Mouse (Mus musculus): ENCODE results near the gene Abcf3.

The Abcf3 gene

GRCm38 (mm10) chr16:20548096-20548948 lies at the start of gene Abcf3:
Gene Abcf3 (plus strand): TSS chr16:20548577.
- DNase-seq (ENCODE audit: low read depth, low spot score) = peak; percentile 100

GRCm38 (mm10) chr16:20498677-20499475 lies 49.5 kb upstream of the Abcf3 start, which contains the start of gene Eif2b5:
Gene Eif2b5 (plus strand): TSS chr16:20498817.
- DNase-seq (ENCODE audit: low read depth, low spot score) = peak; percentile 87

DNA sequence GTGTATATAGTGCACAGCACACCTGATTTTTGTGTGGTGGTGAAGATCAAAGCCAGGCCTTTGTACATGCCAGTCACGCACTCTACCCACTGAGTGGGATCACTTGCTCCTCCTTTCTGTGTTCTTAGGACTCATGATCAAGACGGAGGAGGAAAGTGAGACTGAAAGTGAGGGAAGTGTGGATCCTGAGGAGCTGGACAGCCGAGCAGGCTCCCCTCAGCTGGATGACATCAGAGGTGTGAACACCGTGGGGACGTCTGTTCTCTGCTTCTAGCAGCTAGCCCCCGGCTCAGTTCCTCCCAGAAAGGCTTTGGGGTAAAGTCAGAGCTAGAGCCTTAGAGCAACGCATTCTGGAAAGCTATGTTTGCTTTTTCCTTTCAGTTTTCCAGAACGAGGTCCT lies 42.4 kb upstream of the Abcf3 start:
- no peak for DNase-seq (ENCODE audit: low read depth, low spot score)

GRCm38 (mm10) chr16:20509349-20509748 lies 39.0 kb upstream of the Abcf3 start:
- no peak for DNase-seq (ENCODE audit: low read depth, low spot score)

- DNase-seq (ENCODE audit: low read depth, low spot score) = no peak
Observed at GRCm38 (mm10) chr16:20511277-20511847, 37.0 kb upstream of the Abcf3 start.

- no peak for DNase-seq (ENCODE audit: low read depth, low spot score)
Observed at GRCm38 (mm10) chr16:20516032-20516431, 32.3 kb upstream of the Abcf3 start.

DNA sequence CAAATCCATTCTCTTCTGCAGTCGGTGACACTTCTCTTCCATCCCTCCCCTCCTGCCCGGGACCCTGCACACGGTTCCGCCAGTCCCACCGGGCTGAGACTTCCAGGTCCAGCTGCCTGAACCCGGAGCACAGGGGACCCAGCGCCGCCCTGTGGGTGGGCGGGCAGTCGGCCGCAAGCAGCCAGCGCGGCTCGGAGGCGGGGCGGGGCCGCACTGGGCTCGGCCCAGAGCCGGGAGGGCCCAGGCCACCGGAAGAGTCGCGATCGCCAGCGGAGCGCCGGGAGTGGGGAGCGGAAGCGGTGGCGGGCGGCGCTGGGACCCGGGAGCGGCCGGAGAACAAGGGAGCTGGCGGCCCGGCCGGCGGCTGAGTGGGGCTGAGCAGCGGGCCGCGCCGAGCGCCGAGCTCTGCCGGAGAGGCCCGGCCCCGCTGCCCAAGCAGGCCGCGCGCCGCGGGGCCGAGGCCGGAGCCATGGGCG lies 31.6 kb upstream of the Abcf3 start, which contains the start of gene Dvl3:
TSS of gene Dvl3 (plus strand) at position 257 of the 476 bp plus-strand sequence.
- peak; percentile 88 for DNase-seq (ENCODE audit: low read depth, low spot score)

DNA sequence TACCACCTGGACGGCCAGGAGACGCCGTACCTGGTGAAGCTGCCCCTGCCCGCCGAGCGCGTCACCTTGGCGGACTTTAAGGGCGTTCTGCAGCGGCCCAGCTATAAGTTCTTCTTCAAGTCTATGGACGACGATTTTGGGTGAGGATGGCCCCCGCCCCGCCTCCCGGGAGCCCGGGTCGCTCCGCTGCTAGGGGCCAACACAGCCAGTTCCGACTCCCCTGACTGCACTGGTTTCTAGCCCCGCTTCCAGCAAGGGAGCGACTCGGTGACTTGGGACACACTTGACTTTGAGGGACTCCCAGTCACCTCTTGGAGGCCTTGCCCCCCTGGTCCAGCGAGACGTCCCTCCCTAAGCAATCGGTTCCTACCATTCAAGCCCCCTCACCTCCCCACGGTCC lies 31.2 kb upstream of the Abcf3 start:
- DNase-seq (ENCODE audit: low read depth, low spot score) = no peak

DNA sequence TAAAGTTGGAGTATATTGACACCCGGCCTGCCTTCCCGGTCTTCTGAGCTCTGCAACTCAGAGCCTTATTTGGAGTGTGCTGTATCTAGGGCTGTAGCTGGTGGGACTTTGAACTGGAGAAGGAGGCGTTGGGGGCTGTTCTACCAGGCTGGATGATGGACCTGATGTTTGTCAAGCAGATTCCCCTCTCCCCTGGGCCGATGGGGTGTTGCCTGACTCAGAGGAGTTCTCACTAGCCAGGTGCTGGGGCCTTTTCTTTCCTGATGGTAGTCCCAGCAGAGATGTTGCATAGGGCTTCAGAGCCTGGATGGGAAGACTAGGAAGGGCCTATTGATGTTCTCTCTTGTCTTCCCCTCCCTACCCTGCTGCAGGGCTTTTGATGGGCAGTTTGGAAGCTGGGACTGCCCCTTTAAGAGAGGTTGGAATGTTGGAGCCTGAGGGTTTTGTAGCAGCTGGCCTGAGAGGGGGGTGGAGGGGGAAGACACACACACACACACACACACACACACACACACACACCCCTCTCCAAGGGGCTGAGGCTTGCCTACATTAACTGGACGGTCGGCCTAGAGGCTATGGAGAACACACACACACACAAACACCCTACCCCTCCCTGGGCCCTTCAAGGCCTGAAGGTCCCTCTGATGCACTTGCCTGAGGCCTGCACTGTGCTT lies 30.5 kb upstream of the Abcf3 start:
- DNase-seq (ENCODE audit: low read depth, low spot score) = no peak

- no peak for DNase-seq (ENCODE audit: low read depth, low spot score)
Observed at GRCm38 (mm10) chr16:20523886-20524285, 24.5 kb upstream of the Abcf3 start.

DNA sequence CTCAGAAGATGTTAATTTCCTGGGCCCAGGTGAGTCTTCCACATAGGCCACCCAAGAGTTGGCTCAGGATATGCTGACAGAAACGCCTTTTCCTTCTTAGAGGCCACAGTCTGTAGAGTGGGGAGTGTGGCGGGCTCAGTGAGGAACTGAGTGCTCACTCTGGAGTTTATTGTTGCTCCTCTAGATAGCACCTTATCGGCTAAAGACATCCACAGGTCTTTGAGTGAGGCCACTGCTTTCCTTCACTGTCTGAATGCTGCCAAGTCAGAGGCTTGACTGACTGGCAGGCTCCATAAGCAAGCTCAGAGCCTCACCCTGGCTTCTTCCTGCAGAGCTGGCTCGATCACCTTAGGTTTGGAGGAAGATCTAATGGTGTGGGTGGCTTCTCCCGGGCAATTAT lies 19.6 kb upstream of the Abcf3 start:
- no peak for DNase-seq (ENCODE audit: low read depth, low spot score)

DNA sequence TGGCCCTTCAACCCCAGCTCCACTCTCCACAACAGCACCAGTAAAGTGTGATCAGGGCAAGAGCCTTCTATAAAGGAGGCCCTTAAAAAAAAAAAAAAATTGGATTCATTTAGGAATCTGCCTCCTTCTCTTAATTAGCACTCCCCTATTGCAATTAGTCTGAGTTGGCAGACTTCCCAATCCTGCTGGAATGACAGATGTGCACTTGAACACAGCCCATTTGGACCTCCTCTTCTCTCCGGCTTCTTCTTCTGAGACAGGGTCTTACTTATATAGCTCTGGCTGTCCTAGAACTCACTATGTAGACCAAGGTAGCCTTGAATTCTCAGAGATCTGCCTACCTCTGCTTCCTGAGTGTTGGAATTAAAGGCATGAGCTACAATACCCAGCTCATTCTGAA lies 19.0 kb upstream of the Abcf3 start:
- no peak for DNase-seq (ENCODE audit: low read depth, low spot score)

GRCm38 (mm10) chr16:20530941-20531340 lies 17.4 kb upstream of the Abcf3 start:
- DNase-seq (ENCODE audit: low read depth, low spot score) = no peak

- no peak for DNase-seq (ENCODE audit: low read depth, low spot score)
Observed at GRCm38 (mm10) chr16:20534617-20535295, 13.6 kb upstream of the Abcf3 start.

- DNase-seq (ENCODE audit: low read depth, low spot score) = peak; percentile 96
Observed at GRCm38 (mm10) chr16:20535296-20536080, 12.9 kb upstream of the Abcf3 start, which contains the start of gene Ap2m1. Gene Ap2m1 (plus strand): TSS chr16:20535478.

- DNase-seq (ENCODE audit: low read depth, low spot score) = no peak
Observed at GRCm38 (mm10) chr16:20536081-20536665, 12.2 kb upstream of the Abcf3 start.

- DNase-seq (ENCODE audit: low read depth, low spot score) = no peak
Observed at GRCm38 (mm10) chr16:20537071-20537471, 11.3 kb upstream of the Abcf3 start.

DNA sequence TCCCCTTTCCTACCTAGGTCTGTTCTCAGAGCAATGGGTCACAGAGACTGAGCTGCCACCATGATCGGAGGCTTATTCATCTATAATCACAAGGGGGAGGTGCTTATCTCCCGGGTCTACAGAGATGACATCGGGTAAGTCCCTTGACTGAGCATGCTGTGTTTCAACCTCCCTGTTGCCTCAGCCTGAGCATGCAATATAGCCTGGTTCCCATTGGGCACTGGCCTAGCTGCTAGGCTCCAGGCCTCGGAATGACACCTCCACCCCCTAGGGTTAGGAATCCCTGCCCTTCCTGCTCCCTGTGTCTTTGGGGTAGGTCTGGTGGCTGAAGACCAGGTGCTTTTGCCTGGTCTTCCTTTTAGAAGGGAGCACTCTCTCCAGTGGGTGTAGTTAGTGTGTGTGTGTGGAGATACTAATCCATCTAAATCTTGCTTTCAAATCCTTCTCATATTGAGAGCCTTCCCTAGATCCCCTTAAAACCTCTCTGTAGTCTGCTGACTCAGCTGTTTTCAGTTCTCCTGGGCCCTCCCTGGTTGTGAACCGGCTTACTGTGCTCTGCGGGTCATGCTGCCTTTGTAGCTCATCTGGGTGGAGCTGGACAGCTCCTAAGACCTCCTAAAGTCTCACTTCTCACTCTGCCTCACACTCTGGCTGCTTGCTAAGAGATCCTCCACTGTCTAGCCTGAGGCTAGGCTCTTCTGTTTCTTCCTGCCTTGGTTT lies 10.6 kb upstream of the Abcf3 start:
- DNase-seq (ENCODE audit: low read depth, low spot score) = peak; percentile 67

DNA sequence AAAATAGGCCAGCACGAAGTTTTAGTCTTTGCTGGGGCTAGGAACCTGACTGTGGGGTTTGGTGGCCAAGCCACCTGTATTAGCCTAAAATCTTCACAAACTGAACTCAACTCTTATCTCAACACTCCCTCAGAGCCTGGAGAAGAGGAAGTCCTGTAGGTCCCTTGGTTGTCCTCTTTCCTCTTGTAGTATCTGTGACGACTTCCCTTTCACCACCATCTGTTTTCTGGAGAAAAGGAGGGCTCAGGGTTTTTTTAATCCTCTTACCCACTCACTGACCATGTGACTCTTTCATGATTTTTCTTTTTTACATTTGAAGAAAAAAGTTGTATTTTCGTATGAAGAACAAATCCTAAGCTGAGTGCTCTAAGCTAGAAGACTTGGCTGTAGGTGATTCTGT lies 8.7 kb upstream of the Abcf3 start:
- no peak for DNase-seq (ENCODE audit: low read depth, low spot score)

Measured in retina, postnatal 7 days (tissue).